Mouse (Mus musculus) limb, embryonic 11.5 days (tissue): ENCODE data around the gene P4htm. TPM values are rescaled to one million over a fixed set of nuclear protein-coding genes. Genes with fewer than 3 reads are reported as not detected.

Experiments used
- ATAC-seq: fragments of 200-750 bp; cut with Nextera tagmentation; 2 replicates; pipeline ENCODE4 v1.8.0; 2017; ENCODE audit warnings: low read depth; ENCODE audit not compliant: insufficient number of reproducible peaks, low FRiP score, low TSS enrichment
- DNase-seq: peaks from one replicate; pipeline ENCODE4 v3.0.0-alpha.2; 2015; ENCODE audit warnings: low spot score
- H3K27ac ChIP-seq: fragments of 300-500 bp; sonication (generic); replicated peaks from 2 replicates; pipeline ENCODE4 v1.5.1; 2014; ENCODE audit warnings: low read depth, mild to moderate bottlenecking, low read length
- H3K27me3 ChIP-seq: fragments of 300-500 bp; sonication (generic); 2 replicates; pipeline ENCODE4 v1.6.1; 2014; ENCODE audit warnings: mild to moderate bottlenecking, low read length, mixed read lengths; ENCODE audit not compliant: control insufficient read depth, insufficient read depth
- H3K36me3 ChIP-seq: fragments of 300-500 bp; sonication (generic); 2 replicates; pipeline ENCODE4 v1.6.1; 2014; ENCODE audit warnings: mild to moderate bottlenecking, low read length, moderate library complexity, mixed read lengths; ENCODE audit not compliant: control insufficient read depth, insufficient read depth
- H3K4me1 ChIP-seq: fragments of 300-500 bp; sonication (generic); 2 replicates; pipeline ENCODE4 v1.6.1; 2014; ENCODE audit warnings: low read length, mixed read lengths; ENCODE audit not compliant: control insufficient read depth, insufficient read depth
- H3K4me2 ChIP-seq: fragments of 300-500 bp; sonication (generic); 2 replicates; pipeline ENCODE4 v1.6.1; 2014; ENCODE audit warnings: low read depth, mild to moderate bottlenecking, moderate library complexity; ENCODE audit not compliant: severe bottlenecking
- H3K4me3 ChIP-seq: fragments of 300-500 bp; sonication (generic); 2 replicates; pipeline ENCODE4 v1.5.1; 2014; ENCODE audit warnings: low read depth, low read length
- H3K9ac ChIP-seq: fragments of 300-500 bp; sonication (generic); 2 replicates; pipeline ENCODE4 v1.6.1; 2014; ENCODE audit warnings: mild to moderate bottlenecking, low read length
- H3K9me3 ChIP-seq: fragments of 300-500 bp; sonication (generic); 2 replicates; pipeline ENCODE4 v1.6.1; 2016; ENCODE audit warnings: low read length; ENCODE audit not compliant: control insufficient read depth
- WGBS: fragments of 180-500 bp; shearing (Covaris S2); extraction: QIAGEN DNeasy Blood & Tissue Kit; methylation state at CpG from one replicate; pipeline ENCODE4 v1.1.7; 2014; 5-methylcytosine and 5-hydroxymethylcytosine counted together
- polyA plus RNA-seq: library from polyadenylated mRNA; unstranded; fragments of >200 nt; fragmentation: Nextera tagmentation; extraction: Ambion mirVana; gene quantifications from 2 replicates; pipeline ENCODE4 v1.2.1, GENCODE M21; 2014

Gene P4htm
- polyA plus RNA-seq, 1 experiment from 2014 or later: 6.7 TPM

DNA sequence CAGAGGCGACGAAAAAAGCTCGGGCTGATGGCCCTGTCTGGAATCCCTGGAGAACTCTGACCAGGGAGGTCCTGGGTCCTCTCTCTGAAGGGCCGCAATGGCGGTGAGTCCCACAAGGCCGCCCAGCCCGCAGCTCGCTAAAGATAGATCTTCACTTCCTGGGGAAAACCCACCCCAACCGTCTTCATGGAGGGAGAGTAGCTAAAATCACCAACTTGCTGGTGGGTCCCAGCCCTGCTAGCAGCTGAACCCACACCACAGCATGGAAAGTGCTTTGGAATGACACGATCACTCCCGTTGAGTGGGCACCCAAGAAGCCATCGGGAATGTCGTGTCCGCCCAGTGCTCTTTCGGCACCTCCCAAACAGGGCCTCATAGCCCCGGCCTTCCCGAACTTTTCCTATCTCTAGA is 29.0 kb downstream of the P4htm start:
- peaks cover 17% of the 10 kb centered on the region for H3K4me1 ChIP-seq
- ATAC-seq: no peak
- peak overlapping the region; percentile 89 for H3K4me2 ChIP-seq
- H3K36me3 ChIP-seq: peaks cover 25% of the 10 kb centered on the region
- WGBS: 83% methylated on average over 17 of the region's 17 CpGs
- peak; percentile 22 for DNase-seq
- no peak overlapping the region for H3K9ac ChIP-seq
- no peaks in the 10 kb centered on the region for H3K9me3 ChIP-seq
- H3K4me3 ChIP-seq: peak overlapping the region; percentile 76; the same call in 1 of the 2 replicates
- H3K27me3 ChIP-seq: no peaks in the 10 kb centered on the region
- H3K27ac ChIP-seq: no peak overlapping the region

DNA sequence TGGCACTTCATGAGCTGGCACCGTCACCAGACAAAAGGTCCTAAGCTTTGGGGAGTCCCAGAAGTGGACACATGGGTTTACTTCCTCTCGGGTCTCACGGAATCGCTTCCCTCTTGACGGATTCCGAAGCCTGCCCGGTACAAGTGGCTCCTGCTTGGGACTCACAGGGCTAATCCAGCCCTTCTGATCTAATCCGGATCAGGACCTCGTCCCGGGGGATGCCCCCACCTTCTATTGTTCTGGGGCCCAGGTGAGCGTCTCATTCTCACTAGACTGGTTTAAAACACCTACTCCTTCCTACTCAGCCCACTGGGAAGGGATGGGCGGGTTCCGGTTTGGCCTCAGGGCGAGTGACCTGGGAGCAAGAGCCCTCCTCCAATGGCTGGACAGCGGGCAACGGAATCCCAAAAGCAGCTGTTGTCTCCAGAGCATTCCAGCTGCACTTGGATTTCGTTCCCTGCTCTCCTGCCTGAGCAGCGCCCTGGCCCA is 29.5 kb downstream of the P4htm start:
- Histone ChIP-seq H3K27ac (peak overlapping the region; percentile 66; the same call in 1 of the 2 replicates), H3K9ac (peak overlapping the region; percentile 70), H3K4me2 (peak overlapping the region; percentile 89), H3K36me3 (peaks cover 20% of the 10 kb centered on the region), H3K4me1 (peaks cover 17% of the 10 kb centered on the region), H3K27me3 (no peaks in the 10 kb centered on the region), H3K9me3 (no peaks in the 10 kb centered on the region), H3K4me3 (peak overlapping the region; percentile 76)
- ATAC-seq: no peak
- 13% methylated on average over 18 of the region's 18 CpGs for WGBS
- DNase-seq: no peak

DNA sequence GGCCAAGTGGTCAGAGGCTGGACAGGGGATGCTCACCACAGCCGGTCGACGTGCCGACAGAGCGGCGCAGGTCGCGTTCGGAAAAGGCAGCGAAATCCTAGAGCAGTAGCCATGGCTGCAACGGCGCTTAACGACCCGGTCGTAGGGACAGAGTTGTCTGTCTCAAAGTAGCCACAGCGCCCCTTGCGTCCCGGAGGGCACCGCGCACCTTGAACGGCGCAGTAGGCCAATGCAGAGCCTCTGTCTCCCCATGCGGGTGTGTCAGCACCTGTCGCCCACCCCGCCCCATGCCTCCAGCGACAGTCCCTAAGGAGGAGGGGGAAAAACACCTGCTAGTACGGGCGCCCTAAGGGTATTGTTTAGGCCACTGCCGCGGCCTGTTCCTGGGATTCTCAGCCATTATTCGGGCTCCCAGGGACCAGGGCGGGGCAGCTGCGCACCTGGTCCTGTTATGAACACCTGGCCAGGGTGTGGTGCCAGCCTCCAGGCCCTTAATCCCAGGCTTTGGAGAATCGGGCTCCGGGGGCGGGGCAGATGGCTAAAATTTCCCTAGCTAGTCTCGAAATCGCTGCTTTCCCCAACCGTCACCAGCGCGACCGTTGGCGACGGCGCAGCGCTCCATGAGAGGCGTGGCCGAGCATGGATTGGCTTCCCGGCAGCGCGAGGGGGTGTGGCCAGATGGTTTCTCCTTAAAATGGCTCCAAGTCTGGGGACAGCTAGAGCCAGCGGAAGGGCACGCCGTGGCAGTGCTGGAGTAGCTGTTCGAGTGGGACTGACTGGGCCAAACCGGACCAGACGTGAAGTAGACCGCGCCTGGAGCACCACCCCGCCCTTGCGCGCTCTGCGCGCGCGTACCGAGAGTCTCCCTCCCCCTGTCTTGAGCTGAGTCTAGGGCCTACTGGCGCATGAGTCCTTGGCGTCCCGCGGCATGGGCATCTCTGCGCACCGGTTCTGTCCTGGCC is 30.4 kb downstream of the P4htm start, which contains the start of gene Ndufaf3:
Ndufaf3 (minus strand) TSS at position 620 of the 962 bp plus-strand sequence.
- H3K9me3 ChIP-seq: no peaks in the 10 kb centered on the region
- H3K27me3 ChIP-seq: no peaks in the 10 kb centered on the region
- DNase-seq: peak; percentile 97
- WGBS: under 1% methylated on average over 73 of the region's 73 CpGs
- peak within 1 kb of the TSS; percentile 66 for H3K27ac ChIP-seq
- H3K4me2 ChIP-seq: peak within 1 kb of the TSS; percentile 89
- H3K9ac ChIP-seq: peak within 1 kb of the TSS; percentile 76
- H3K4me1 ChIP-seq: peaks cover 17% of the 10 kb centered on the region
- peaks cover 12% of the 10 kb centered on the region for H3K36me3 ChIP-seq
- H3K4me3 ChIP-seq: peak within 1 kb of the TSS; percentile 76
- peak; percentile 80 for ATAC-seq

DNA sequence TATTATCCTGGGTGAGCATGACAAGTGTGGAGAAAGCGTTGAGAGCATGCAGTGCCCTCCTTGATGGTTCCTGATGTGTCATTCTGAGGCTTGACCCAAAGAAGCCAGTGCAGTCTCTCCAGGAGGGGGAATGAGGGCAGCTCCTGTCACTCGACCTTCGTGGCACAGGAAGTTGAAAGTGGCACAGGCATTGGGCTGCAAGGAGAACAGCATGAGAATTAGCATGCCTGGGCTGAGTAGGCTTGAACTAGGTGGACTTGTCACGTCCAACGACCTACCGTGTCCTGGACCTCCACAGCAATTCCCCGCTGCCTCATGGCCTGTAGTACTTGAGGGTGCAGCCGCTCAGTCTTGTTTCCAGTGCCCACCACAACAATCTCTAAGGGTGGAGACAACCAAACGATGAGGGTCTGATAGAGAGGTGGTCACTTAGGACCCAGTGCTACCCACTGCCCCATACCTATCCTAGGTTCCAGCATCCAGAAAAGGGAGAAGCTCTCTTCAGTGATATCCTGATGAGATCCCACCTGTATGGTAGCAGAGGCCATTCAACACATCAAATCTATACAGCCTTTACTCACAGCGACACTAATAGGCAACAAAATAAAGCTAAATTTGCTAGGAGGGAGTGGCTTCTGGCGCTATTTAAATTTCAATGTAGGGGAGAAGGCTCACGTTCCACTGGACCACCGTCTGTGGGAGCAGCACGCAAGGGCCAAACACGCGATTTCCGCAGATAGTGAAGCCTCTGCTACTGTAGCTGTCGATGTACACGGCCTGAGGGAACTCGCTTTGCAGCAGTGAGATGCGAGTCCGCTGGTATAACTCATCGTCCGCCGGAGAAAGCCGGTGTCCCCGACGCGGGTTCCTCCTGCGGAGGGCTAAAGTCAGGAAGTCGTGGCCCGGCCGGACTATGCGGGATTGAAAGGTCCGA is 31.3 kb downstream of the P4htm start:
- no peaks in the 10 kb centered on the region for H3K27me3 ChIP-seq
- 13% methylated on average over 35 of the region's 35 CpGs for WGBS
- H3K27ac ChIP-seq: peak overlapping the region; percentile 66; the same call in 1 of the 2 replicates
- H3K4me2 ChIP-seq: peak overlapping the region; percentile 89
- H3K4me3 ChIP-seq: peak overlapping the region; percentile 76
- H3K9me3 ChIP-seq: no peaks in the 10 kb centered on the region
- H3K4me1 ChIP-seq: peaks cover 24% of the 10 kb centered on the region
- peak overlapping the region; percentile 76 for H3K9ac ChIP-seq
- DNase-seq (peak; percentile 24), ATAC-seq (no peak)
- peaks cover 7% of the 10 kb centered on the region for H3K36me3 ChIP-seq

DNA sequence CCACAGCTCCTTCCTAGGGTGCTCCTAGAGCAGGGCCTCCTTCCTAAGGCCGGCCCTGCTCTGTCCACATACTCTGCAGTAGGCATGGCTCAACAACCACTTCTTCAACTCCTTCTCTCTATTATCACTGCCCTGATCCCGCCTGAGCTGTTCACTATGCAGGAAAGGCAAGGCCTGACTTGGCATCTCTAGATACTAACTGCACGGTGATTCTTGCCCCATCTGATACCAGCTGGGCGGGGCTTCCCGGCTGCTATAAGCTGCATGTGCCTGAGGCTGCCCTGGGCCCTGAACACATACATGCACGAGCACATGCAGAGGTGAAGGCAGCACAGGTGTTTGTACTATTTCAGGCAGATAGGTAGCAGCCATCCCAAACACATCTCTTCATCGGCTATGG is 33.3 kb downstream of the P4htm start:
- DNase-seq (no peak), ATAC-seq (no peak)
- no peaks in the 10 kb centered on the region for H3K27me3 ChIP-seq
- H3K9me3 ChIP-seq: no peaks in the 10 kb centered on the region
- peaks cover 9% of the 10 kb centered on the region for H3K36me3 ChIP-seq
- H3K4me2 ChIP-seq: no peak overlapping the region
- no peak overlapping the region for H3K27ac ChIP-seq
- H3K4me1 ChIP-seq: peaks cover 18% of the 10 kb centered on the region
- no peak overlapping the region for H3K4me3 ChIP-seq
- 88% methylated on average over 7 of the region's 7 CpGs for WGBS
- no peak overlapping the region for H3K9ac ChIP-seq

DNA sequence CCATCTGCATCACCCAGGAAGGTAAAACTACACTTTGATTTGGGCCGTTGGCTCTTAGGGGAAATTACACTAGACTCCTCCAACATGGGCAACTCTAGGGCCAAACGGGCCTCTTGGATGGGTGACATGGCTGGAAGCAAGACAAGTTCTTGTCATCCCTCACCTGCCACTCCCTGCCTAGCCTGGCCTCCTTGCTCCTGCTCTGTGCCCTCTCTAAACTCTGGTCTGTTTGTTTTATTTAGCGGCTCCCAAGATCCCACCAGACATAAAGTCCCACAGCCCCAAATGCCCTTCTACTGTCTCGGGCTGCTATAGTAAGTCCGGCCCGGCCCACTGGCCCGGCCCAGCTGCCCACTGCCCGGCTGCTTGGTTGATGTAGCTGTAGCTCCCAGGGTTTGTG is 33.8 kb downstream of the P4htm start:
- no peak overlapping the region for H3K4me2 ChIP-seq
- 92% methylated on average over 8 of the region's 8 CpGs for WGBS
- H3K27me3 ChIP-seq: no peaks in the 10 kb centered on the region
- no peak for ATAC-seq
- peaks cover 13% of the 10 kb centered on the region for H3K36me3 ChIP-seq
- DNase-seq: no peak
- H3K4me1 ChIP-seq: peaks cover 18% of the 10 kb centered on the region
- no peaks in the 10 kb centered on the region for H3K9me3 ChIP-seq
- no peak overlapping the region for H3K4me3 ChIP-seq
- H3K9ac ChIP-seq: no peak overlapping the region
- H3K27ac ChIP-seq: no peak overlapping the region

DNA sequence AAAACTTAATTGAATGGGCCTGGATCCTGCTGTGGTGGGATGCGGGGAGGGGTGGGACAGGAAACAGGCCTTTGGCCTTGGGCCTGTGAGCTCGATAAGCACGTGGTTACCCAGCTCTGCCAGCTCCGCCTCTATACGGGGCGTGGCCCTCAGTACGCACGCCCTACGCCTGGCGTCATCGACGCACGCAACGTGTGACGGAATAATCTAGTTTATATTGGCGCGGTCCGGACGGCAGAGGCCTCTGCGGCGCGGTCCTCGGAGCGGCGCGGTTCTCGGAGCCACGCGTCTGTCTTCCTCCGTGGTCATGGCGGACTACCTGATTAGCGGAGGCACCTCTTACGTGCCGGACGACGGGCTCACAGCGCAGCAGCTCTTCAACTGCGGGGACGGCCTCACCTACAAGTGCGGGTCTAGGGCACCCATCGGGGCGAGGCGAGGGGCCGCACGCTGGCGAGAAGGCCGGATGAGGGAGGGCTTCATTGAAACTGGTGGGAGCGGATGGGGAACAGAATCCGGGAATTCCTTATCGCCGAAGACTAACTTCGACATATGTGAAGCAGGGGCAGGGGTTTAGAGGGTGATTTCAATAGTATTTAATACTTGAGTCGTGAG is 37.1 kb downstream of the P4htm start, which contains the start of gene Impdh2:
Impdh2 (plus strand) TSS at position 60 of the 615 bp plus-strand sequence.
- H3K27me3 ChIP-seq: no peaks in the 10 kb centered on the region
- no peaks in the 10 kb centered on the region for H3K9me3 ChIP-seq
- peaks cover 10% of the 10 kb centered on the region for H3K4me1 ChIP-seq
- DNase-seq (peak; percentile 97), ATAC-seq (peak; percentile 98)
- peak within 1 kb of the TSS; percentile 75 for H3K4me2 ChIP-seq
- peak within 1 kb of the TSS; percentile 56 for H3K4me3 ChIP-seq
- peak within 1 kb of the TSS; percentile 72 for H3K9ac ChIP-seq
- H3K36me3 ChIP-seq: peaks cover 32% of the 10 kb centered on the region
- under 1% methylated on average over 53 of the region's 53 CpGs for WGBS
- H3K27ac ChIP-seq: peak within 1 kb of the TSS; percentile 21; the same call in 1 of the 2 replicates
